Mouse (Mus musculus) right cerebral cortex, postnatal 25 days (tissue): ENCODE results near the gene Clec2g.
A peak's percentile ranks its signal among the peaks of the same experiment; 100 is the strongest.
"Not testable (repeated sequence)": the region's sequence is repeated elsewhere in the genome, so short reads cannot be mapped to it uniquely, and the experiment has no call there.

Experiments
- DNase-seq: peaks from one replicate; pipeline ENCODE4 v3.0.0; 2022

Clec2g gene

DNA sequence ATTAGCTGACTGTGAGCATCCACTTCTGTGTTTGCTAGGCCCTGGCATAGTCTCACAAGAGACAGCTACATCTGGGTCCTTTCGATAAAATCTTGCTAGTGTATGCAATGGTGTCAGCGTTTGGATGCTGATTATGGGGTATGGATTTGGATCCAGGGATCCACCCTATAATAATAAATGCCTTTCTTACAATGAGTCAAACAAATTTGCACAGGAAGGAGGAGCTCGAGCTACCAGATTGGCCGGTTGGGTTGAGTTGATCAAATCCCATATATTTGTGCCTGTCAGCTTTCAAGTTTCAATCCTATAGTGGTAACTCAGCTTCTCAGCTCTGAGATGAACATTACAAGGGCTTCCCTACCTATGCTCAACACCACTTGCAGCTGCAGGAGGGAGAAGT, at the start of gene Clec2g:
Clec2g (plus strand) TSS at position 301 of the 400 bp plus-strand sequence.
- not testable (repeated sequence) for DNase-seq

DNA sequence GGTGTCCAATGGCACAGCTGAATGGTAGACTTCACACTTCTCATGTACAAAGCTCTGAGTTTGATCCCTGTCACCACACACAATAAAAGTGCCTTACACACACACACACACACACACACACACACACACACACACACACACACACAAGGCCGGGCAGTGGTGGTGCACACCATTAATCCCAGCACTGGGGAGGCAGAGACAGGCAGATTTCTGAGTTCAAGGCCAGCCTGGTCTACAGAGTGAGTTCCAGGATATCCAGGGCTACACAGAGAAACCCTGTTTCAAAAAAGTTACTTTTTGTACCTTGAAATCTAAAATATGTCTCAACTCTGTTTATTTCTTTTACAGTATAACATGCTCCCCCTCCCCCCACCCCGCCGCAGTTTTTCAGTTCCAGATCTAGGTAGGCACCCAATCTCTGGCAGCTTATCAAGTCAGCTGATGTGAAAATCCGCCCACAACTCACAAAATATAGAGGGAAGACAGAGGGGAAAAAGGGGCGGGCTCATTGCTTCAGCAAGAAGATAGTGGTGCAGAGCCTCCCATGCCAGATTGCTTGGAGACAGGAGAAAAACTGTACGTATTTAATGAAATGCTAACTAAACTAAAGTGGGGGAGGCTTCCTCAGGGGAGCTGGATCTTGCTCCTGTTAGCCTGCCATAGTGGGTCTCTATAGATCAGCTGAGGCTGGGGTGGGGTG, 46.9 kb upstream of the Clec2g start, which contains the start of gene Clec2i:
Clec2i (plus strand) TSS at position 498 of the 700 bp plus-strand sequence.
- DNase-seq: peak; percentile 14

DNA sequence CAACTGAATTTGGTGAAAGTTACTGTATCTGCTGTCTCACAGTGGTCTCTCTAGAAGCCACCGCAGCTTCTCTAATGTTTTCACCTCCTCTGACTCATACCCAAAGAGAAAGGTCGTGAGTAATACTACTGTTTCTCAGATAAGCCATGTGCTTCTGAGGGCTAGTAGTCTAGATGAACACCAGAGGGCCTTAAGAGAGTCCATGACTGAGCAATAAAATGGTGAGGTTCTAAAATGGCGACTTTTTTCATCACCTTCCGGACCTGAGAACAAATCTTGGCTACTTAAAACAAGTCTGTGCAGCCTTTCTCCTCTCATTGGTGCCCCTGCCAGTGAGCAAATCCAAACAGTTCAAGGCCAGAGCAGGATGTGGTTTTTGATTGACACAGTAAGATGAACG, 45.3 kb upstream of the Clec2g start:
- DNase-seq: no peak

DNA sequence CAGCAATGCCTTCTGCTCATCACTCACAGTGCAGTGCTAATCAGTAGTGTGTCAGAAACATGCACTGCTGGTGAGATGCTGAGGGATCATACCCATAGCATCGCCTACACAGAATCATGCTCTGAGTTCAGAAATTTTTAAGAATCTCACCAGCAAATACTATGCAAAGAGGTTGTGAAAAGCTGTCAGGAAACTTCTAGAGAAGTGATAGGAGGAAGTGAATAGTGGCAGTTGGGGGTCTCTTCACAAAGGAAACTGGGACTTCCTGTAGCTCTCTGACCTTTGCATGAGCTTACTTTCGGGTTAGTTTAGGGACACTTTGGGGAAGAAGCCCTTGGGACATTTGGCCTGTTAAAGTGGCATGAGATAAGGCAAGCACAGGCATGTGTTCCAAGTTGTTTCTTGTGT, 43.2 kb upstream of the Clec2g start, which contains the start of gene BC035044:
BC035044 (minus strand) TSS at position 179 of the 408 bp plus-strand sequence.
- no peak for DNase-seq

DNA sequence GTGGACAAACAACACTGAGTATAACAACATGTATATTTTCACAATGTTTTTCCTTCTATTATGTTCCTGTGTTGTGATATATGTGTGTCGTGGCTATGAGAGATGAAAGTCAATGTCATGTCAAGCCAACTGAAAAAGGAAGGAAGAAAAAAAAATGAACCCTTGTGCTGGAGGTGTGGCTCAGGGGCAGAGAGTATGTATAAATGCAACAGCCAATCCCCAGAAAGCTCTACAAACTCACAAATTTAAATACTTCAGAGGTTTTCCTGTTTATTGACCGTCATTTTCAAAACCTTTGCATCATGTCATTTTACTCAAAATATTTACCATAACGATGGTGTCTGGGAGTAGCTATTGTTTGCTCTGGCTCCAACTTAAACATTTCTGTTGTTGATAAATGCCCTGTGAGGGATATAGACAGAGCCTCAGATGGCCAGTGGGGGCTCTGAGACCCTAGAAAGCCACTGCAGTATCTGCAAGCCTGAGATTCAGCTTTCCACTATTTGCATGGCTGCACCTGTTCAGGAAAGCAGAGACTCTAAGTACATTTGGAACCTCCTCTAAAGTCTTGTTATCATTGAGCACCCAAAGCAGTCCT, 38.7 kb upstream of the Clec2g start:
- no peak for DNase-seq

DNA sequence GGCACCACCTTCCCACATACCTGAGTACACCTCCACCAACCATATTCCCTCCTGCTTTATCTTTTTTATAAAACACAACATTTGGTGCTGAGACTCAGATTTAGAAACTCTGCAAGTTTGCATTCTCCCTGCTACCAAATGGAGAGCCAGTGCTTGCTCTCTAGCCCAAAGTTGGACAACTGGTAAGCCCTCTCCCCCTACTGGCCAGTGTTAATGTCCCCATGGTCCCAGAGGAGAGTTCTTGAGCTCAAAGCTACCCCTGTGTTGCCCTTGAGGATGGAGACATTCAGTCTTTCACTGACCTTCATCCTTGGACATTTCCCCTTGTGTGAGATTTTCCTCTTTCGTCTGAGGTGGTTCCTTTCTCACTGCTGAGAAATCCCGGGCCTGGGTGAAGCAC, 34.1 kb upstream of the Clec2g start:
- no peak for DNase-seq

DNA sequence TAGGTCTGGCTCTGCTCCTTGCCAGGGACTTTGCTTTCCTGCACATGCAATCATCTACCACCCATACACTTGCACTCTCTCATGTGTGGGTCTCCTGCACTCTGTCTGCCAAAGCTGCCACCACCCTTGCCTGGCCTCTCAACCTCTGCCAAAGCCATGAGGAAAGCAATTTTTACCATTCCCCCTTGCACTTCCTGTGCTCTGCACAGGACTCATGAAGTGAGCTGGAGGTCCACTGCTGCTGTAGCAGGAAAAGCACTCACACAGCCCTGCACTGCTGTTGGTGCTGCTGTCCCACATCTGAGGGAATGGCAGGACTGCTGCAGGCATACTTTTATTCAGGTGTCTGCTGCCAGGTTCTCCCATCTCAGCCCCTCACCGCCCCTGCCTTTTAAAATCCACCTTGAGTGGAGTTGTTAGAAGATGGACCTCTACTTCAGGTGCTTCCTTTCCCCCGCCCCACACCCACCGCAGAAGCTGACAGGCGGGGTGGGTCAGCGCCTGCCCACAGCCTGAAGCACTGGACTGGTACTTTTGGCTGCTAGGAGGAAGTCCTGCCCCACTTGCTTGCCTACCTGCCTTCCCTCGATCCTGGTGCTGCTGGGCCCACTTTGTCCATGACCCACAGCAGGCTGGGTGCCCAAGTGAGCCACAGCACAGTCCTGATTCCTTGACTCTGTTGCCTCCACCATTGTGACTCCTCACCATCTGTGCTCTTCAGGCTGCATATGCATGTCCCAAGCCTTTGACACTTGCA, 33.2 kb upstream of the Clec2g start:
- DNase-seq: not testable (repeated sequence)

DNA sequence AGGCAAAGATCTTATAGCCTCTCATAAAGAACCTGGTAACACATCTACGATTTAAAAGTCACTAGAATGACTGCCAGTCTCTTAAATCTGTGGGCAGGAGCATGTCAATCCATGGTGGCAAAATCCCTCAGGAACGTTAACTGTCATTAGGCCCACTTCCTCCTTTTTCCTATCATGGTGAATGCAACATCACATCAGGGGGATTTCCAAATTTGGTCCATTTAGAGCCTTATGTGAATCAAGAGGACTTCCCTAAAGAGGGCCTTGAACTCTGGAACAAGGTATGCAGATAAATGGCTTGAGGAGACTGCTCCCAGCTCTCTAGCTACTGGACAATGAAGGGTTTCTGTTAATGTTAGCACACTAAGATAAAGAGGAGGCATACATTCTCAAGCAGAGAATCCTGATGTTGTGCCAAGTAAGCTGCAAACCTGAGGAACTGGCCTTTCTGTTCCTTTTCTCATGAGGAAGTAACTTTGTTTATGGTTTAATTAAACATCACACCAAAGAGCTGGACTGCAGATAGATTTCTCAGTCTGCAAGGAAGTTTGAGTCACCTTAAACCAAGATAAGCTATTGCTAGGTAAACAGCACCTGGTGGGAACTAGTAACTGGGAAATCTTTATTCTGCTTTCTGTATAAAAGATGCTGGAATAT, 20.5 kb upstream of the Clec2g start:
- no peak for DNase-seq

DNA sequence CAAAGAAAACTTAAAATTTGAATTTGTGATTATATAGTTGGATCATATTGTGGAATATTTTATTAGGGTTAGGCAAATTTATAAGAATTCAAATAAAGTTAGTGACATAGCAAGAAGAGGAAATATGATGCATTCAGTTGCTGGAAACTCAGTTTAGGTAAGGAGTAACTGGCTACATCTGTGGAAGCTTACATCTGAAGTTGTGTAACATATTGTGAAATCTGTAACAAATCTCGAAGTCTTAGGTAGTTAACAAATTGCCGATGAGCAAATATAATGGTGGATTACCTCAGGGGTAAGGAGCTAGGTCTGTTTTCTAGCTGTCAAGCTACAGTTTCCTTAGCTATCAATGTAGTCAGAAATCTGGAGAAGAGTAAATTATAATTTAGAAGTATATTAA, 16.9 kb upstream of the Clec2g start:
- DNase-seq: no peak

DNA sequence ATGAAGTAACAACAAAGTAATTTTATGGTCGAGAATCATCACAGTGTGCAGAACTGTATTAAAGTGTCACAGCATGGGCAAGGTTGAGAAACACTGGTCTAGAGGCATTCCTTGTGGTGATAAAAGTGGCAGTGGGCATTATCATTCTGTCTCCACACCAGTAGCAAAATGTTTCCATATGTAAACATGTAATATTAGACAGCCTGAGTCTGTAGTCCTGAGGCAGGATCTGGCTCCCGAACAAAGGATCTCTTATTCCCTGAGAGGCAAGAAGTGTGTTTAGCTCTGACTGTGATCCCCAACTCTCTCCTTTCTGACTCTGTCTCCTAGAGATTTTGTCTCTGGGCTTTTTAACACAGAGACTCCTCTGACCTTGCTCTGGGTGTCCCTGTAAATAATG, 1.1 kb upstream of the Clec2g start:
- DNase-seq: no peak

DNA sequence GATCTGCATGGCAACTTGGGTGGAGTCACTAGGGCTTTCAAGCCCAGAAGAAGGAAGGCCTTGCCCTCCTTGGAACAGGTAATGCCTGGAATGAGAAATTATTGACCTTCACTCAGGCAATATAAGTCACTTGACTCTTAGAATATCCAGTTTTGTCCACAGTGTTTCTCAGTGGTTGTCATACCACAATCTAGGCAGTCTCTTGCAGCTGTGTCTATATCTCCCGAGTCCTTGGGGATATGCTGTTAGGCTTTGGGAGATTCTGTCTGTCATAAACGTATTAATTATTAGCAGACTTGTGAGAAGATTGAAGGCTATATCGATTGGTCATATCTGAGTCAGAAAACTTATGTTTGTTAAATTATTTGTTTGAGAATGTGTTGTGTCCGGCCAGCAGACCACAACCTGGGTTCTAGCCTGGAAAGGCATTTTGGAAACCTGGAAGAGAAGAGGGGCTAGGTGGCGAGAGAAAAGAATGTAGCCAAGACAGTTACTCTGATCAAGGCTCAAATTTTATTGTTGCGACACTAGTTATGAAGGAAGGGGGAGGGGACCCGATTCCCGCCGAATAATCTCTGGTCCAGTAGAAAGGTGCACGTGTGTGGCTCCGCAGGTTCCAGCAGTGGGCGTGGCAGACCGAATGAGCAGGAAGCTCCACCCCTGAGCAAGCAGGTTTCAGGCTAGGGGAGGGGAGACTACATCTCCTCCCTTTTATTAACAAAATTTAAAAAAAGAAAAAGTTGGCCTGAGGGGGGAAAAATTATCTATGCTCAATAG, 1.9 kb downstream of the Clec2g start:
- not testable (repeated sequence) for DNase-seq

DNA sequence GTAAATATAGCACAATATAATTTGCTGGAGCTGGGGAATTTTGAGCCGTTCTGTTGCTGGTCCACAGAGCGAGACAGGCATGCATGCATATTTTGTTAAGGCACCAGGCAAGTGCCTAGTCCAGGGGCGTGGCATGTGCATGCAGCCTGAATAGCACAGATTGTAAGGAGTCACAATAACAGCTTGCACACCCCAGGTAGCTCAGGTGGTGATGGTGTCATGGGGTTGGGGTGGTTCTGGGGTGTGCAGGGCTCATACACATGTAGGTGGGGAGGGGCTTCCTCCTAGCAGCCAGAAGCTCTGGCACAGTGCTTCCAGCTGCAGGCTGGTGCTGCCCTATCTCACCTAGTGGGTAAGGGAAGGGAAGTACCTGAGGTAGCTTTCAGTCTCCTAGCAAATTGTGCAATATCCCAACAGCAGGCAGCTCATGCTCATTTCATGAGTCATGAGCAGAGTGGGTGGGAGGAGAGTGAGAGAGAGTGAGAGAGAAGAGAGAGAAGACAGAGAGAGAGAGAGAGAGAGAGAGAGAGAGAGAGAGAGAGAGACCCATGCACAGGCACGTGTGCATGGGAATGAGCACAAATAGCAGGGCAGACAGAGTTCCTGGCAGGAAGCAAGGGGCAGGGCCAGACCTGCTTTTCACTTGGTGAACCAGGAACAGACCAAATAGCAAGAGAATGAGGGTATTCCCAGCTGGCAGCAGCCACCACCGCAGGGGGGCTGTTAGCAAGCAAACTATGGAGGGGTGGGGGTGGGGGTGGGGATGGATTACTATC, 7.7 kb downstream of the Clec2g start:
- DNase-seq: no peak

DNA sequence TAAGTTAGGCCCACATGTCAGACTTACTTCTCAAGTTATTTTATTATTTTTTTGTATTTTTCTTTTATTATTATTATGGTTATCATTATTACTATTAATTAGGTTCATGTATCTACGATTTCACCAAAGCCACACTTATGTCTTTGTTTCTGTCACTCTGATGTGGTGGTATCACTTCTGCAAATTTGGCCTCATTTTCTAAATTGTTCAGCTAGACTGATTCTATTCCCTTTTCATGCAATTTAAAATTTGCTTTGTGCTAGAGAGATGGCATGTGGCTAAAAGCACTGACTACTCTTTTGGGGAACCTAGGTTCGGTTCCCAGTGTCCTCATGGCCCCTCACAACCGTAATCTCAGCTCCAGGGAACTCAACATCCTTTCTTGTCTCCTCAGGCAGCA, 11.4 kb downstream of the Clec2g start:
- DNase-seq: no peak

DNA sequence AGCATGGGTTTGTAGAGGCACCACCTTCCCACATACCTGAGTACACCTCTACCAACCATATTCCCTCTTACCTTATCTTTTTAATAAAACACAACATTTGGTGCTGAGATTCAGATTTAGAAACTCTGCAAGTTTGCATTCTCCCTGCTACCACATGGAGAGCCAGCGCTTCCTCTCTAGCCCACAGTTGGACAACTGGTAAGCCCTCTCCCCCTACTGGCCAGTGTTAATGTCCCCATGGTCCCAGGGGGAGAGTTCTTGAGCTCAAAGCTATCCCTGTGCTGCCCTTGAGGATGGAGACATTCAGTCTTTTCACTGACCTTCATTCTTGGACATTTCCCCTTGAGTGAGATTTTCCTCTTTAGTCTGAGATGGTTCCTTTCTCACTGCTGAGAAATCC, 26.9 kb downstream of the Clec2g start:
- no peak for DNase-seq

DNA sequence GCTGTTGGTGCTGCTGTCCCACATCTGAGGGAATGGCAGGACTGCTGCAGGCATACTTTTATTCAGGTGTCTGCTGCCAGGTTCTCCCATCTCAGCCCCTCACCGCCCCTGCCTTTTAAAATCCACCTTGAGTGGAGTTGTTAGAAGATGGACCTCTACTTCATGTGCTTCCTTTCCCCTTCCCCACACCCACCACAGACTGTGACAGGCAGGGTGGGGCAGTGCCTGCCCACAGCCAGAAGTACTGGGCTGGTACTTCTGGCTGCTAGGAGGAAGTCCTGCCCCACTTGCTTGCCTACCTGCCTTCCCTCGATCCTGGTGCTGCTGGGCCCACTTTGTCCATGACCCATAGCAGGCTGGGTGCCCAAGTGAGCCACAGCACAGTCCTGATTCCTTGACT, 27.9 kb downstream of the Clec2g start:
- DNase-seq: not testable (repeated sequence)

DNA sequence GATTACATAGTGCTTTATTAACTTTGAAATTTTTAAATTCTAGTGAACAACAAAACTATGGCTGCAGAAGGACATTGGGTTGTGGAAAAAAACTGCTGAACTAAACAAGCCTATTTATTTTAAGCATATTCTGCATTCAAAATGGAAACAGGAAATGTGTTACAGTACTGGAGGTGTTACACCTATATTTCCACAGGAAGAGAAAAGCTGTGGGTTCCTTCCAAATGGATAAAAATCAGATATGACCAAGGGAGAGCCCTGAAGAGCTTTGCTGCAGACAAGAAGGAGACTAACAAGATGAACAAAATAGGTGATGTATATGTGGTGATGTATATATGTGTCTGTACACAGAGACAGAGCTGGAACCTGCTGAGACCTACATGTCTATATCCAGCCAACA, 30.3 kb downstream of the Clec2g start:
- DNase-seq: no peak

DNA sequence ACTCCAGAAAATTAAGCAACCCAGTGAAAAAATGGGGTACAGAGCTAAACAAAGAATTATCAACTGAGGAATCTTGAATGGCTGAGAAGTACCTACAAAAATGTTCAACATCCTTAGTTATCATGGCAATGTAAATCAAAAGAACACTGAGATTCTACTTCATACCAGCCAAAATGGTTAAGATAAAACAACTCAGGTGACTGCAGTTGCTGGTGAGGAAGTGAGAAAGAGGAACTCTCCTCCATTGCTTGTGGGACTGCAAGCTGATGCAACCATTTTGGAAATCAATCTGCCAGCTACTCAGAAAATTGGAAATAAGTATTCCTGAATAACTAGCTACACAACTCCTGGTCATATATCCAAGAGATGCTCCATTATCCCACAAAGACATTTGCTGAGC, 34.3 kb downstream of the Clec2g start:
- no peak for DNase-seq

DNA sequence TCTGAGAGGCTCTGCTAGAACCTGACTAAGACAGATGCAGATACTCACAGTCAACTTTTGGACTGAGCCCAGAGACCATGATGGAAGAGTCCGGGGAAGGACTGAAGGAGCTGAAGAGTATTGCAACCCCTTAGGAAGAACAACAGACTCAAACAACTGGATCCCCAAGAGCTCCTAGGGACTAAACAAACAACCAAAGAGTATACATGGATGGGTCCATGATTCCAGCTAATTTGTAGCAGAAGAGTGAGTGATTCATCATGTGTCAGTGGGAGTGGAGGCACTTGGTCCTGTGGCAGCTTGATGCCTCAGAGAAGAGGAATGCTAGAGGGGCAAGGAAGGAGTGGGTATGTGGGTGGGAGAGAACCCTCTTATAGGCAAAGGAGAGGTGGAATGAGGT, 35.6 kb downstream of the Clec2g start:
- no peak for DNase-seq

DNA sequence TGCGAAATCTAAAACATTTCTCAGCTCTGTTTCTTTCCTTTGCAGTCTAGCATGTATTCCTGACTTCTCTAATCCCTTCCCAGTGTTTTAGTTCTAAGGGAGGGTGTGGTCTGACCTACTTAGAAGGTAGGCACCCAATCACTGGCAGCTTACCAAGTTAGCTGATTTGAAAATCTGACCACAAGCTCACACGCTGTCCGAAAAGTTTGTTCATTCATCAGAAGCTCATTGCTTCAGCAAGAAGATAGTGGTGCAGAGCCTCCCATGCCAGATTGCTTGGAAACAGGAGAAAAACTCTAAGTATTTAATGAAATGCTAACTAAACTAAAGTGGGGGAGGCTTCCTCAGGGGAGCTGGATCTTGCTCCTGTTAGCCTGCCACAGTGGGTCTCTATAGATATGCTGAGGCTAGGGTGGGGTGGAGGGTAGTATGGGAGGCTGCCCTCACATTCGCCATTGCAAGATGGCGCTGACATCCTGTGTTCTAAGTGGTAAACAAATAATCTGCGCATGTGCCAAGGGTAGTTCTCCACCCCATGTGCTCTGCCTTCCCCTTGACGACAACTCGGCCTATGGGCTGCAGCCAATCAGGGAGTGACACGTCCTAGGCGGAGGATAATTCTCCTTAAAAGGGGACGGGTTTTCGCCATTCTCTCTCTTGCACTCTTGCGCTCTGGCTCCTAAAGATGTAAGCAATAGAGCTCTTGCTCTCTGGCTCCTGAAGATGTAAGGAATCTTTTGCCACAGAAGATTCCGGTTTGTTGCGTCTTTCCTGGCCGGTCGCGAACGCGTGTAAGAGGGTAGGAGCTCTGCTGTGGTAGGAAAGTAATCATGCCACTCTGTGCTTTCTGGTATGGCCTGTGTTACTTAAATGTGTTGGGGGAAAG, 36.6 kb downstream of the Clec2g start:
- DNase-seq: not testable (repeated sequence)

DNA sequence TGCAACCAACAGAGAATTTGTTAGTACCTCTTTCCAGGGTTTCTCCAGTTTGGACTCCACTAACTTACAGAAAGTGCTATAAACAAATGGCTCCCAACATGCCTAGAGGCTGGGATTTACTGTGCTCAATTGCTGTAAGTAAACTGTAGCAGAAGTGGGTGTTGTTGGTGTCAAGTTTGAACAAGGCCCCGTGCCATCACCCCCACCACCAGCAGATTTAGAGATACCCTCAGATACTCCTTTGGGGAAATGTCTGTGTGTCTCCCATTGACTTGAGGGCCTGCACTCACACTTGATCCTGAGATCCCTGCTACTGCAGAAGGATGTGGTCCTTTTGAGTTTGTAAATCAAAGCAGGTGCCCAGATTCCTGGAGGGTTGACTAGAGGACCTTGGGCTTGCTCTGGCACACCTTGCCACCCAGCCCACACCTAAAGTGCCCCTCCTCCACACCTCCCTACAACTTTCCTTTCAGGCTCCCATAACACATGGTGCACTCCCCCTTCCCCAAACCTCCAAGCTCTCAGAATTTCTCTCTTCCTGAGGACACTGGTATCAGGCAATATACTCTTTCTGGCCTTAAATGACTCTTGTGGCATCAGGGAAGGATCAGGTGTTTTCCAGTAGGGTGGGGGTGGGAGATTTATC, 37.3 kb downstream of the Clec2g start:
- no peak for DNase-seq
